Mouse (Mus musculus) induced T-regulatory cell, adult 2 months (primary cell): ENCODE measurements at regions not wholly inside any gene's neighbourhood (a gene's known extent, or its start where the extent isn't known, plus 50 kb on each side); places are given as distances from the start of the nearest gene placed in this dataset.

Source experiments
- DNase-seq: peaks from one replicate; pipeline ENCODE4 v3.0.0-alpha.2; 2012; ENCODE audit warnings: low read depth

GRCm38 (mm10) chr2:101370991-101371736 lies 253.4 kb upstream of the Rag2 start:
- no peak for DNase-seq

- DNase-seq: no peak
These were observed 252.6 kb upstream of the Rag2 start for GRCm38 (mm10) chr2:101371834-101372493.

- no peak for DNase-seq
These were observed 243.9 kb upstream of the Rag2 start for GRCm38 (mm10) chr2:101380595-101380994.

- DNase-seq: no peak
These were observed 209.5 kb upstream of the Rag2 start for GRCm38 (mm10) chr2:101415002-101415401.

GRCm38 (mm10) chr2:101416702-101417101 lies 207.8 kb upstream of the Rag2 start:
- no peak for DNase-seq

- no peak for DNase-seq
These were observed 191.2 kb upstream of the Rag2 start for GRCm38 (mm10) chr2:101433141-101433895.

- no peak for DNase-seq
These were observed 184.3 kb upstream of the Rag2 start for GRCm38 (mm10) chr2:101440231-101440630.

- DNase-seq: no peak
These were observed 183.4 kb upstream of the Rag2 start for GRCm38 (mm10) chr2:101441081-101441630.

GRCm38 (mm10) chr2:101455591-101455990 lies 168.9 kb upstream of the Rag2 start:
- DNase-seq: no peak

- no peak for DNase-seq
These were observed 165.6 kb upstream of the Rag2 start for GRCm38 (mm10) chr2:101458959-101459358.

- no peak for DNase-seq
These were observed 162.1 kb upstream of the Rag2 start for GRCm38 (mm10) chr2:101462450-101462849.

GRCm38 (mm10) chr2:101464291-101465140 lies 160.0 kb upstream of the Rag2 start:
- no peak for DNase-seq

GRCm38 (mm10) chr2:101470569-101471100 lies 153.9 kb upstream of the Rag2 start:
- DNase-seq: no peak

GRCm38 (mm10) chr2:101472449-101473115 lies 151.9 kb upstream of the Rag2 start:
- DNase-seq: peak; percentile 86

GRCm38 (mm10) chr2:101473116-101473485 lies 151.4 kb upstream of the Rag2 start:
- DNase-seq: no peak

- no peak for DNase-seq
These were observed 147.7 kb upstream of the Rag2 start for GRCm38 (mm10) chr2:101476862-101477261.

- no peak for DNase-seq
These were observed 134.3 kb upstream of the Rag2 start for GRCm38 (mm10) chr2:101490207-101490606.

GRCm38 (mm10) chr2:101491762-101492161 lies 132.8 kb upstream of the Rag2 start:
- DNase-seq: no peak

GRCm38 (mm10) chr2:101508116-101508515 lies 116.4 kb upstream of the Rag2 start:
- no peak for DNase-seq
